Mouse (Mus musculus) hindbrain, embryonic 15.5 days (tissue): Measurements from ENCODE around the gene Olfr635. TPM values are rescaled to one million over a fixed set of nuclear protein-coding genes. Genes with fewer than 3 reads are reported as not detected.
"Not testable (repeated sequence)": the region's sequence is repeated elsewhere in the genome, so short reads cannot be mapped to it uniquely, and the experiment has no call there.

Experiments
- ATAC-seq: fragments of 200-750 bp; cut with Nextera tagmentation; 2 replicates; pipeline ENCODE4 v1.8.0; 2017; ENCODE audit warnings: low read depth, moderate number of reproducible peaks, moderate TSS enrichment; ENCODE audit not compliant: low FRiP score
- H3K27ac ChIP-seq: fragments of 300-500 bp; sonication (generic); replicated peaks from 2 replicates; pipeline ENCODE4 v1.5.1; 2015; ENCODE audit warnings: mild to moderate bottlenecking, inconsistent platforms
- H3K27me3 ChIP-seq: fragments of 300-500 bp; sonication (generic); 2 replicates; pipeline ENCODE4 v1.6.1; 2015; ENCODE audit warnings: control low read depth, inconsistent platforms
- H3K36me3 ChIP-seq: fragments of 300-500 bp; sonication (generic); 2 replicates; pipeline ENCODE4 v1.6.1; 2015; ENCODE audit warnings: control low read depth, inconsistent platforms
- H3K4me1 ChIP-seq: fragments of 300-500 bp; sonication (generic); replicated peaks from 2 replicates; pipeline ENCODE4 v1.6.1; 2015; ENCODE audit warnings: control low read depth, inconsistent platforms
- H3K4me2 ChIP-seq: fragments of 300-500 bp; sonication (generic); 2 replicates; pipeline ENCODE4 v1.6.1; 2015; ENCODE audit warnings: moderate library complexity, mild to moderate bottlenecking, inconsistent platforms
- H3K4me3 ChIP-seq: fragments of 300-500 bp; sonication (generic); 2 replicates; pipeline ENCODE4 v1.5.1; 2015; ENCODE audit warnings: mild to moderate bottlenecking, inconsistent platforms
- H3K9ac ChIP-seq: fragments of 300-500 bp; sonication (generic); 2 replicates; pipeline ENCODE4 v1.6.1; 2015; ENCODE audit warnings: inconsistent platforms
- H3K9me3 ChIP-seq: fragments of 300-500 bp; sonication (generic); 2 replicates; pipeline ENCODE4 v1.6.1; 2016; ENCODE audit warnings: control low read depth, inconsistent platforms
- WGBS: fragments of 180-500 bp; shearing (Covaris S2); methylation state at CpG from one replicate; pipeline ENCODE4 v1.1.7; 2015; 5-methylcytosine and 5-hydroxymethylcytosine counted together
- polyA plus RNA-seq: library from polyadenylated mRNA; unstranded; fragments of >200 nt; fragmentation: Nextera tagmentation; extraction: Ambion mirVana; gene quantifications from 2 replicates; pipeline ENCODE4 v1.2.1, GENCODE M21; 2015

Olfr635 gene
- not detected in 2 replicates for polyA plus RNA-seq

DNA sequence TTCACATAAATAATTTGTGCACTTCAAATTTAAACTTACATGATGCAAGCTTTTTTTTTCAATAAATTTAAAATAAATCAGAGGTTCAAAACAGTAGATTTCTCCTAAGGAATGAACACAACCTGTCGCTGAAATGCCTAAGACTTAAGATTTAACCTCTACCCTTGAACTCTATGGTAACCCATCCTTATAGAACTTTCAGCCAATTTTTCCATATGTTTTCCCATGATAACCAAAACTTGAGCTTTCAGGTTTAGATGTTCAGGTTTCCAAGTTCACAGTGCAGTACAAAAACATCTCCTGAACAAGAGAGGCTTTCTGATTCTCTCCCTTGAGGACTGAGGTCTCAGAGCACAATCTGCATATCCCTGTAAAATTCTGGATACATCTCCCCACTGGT lies at the start of gene Olfr635:
Olfr635 (plus strand) TSS at position 301 of the 400 bp plus-strand sequence.
- ATAC-seq: no peak
- WGBS: 81% methylated on average over 1 of the region's 1 CpGs

DNA sequence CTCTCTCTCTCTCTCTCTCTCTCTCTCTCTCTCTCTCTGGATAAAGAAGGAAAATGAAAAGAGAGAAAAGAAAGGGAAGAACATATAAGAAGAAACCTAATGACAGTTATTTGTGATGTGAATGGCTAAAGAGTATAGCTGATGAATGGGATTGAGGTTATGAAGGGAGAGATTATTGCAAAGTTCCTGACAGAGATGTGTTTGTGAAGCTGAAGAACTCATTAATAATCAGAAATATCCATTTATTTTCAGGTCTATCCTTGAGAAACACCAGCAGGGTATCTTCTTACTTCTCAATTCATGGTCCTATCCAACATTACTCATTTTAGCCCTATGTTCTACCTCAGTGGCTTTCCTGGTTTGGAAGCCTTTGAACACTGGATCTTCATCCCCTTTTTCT lies 42.4 kb upstream of the Olfr635 start, which contains the start of gene Olfr631:
Olfr631 (plus strand) TSS at position 301 of the 400 bp plus-strand sequence.
- no peak for ATAC-seq
- Histone ChIP-seq H3K27ac (no peak within 1 kb of the TSS), H3K4me3 (no peak within 1 kb of the TSS), H3K36me3 (no peaks in the 10 kb centered on the region), H3K27me3 (no peaks in the 10 kb centered on the region), H3K9ac (no peak within 1 kb of the TSS), H3K9me3 (no peaks in the 10 kb centered on the region), H3K4me2 (no peak within 1 kb of the TSS), H3K4me1 (no peaks in the 10 kb centered on the region)

More for the DNA sequence above, at the start of gene Olfr635:
- Histone ChIP-seq H3K4me1 (no peaks in the 10 kb centered on the region), H3K27ac (no peak within 1 kb of the TSS), H3K36me3 (no peaks in the 10 kb centered on the region), H3K4me3 (no peak within 1 kb of the TSS), H3K27me3 (no peaks in the 10 kb centered on the region), H3K4me2 (no peak within 1 kb of the TSS), H3K9me3 (no peaks in the 10 kb centered on the region), H3K9ac (no peak within 1 kb of the TSS)

DNA sequence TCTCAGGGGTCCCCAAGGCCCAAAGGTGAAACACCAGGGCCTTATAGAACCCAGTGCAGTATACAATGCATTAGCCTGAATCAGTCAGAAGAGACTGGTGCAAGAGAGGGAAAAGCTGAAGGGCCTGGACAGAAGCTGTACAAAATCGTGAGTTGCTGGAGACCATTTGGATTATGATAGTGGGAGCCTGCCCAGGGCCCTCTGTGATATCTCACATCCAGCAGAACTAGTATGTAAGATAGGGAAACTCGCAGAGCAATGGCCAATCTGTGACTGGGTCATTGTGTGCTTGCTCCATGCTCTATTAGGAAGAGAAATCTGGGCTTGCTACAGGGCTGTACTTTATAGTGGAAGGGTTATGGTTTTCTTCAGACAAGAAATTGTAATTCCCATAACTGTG lies 36.7 kb upstream of the Olfr635 start, which contains the start of gene Olfr632:
Olfr632 (plus strand) TSS at position 84 of the 400 bp plus-strand sequence.
- Histone ChIP-seq H3K4me3 (no peak within 1 kb of the TSS), H3K36me3 (no peaks in the 10 kb centered on the region), H3K27me3 (no peaks in the 10 kb centered on the region), H3K4me1 (no peaks in the 10 kb centered on the region), H3K9me3 (no peaks in the 10 kb centered on the region), H3K4me2 (no peak within 1 kb of the TSS), H3K27ac (no peak within 1 kb of the TSS), H3K9ac (no peak within 1 kb of the TSS)
- 69% methylated on average over 2 of the region's 2 CpGs for WGBS
- no peak for ATAC-seq

DNA sequence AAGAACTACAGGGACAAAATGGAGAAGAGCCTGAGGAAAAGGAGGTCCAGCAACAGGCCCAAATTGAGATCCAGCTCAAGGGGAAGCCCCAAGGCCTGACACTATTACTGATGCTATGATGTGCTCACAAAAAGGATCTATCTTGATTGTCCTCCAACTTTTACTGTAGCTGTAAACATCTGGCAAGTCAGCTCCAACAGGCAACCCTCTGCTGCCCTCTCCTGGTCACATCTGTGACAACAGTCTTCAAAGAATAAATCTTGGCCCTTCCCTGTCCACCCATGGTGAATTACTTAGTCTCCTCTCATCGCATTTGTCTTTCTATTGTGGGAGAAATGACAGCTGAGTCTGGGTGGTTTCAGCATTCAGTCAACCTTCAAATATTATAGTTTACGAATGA lies 28.2 kb upstream of the Olfr635 start:
- Histone ChIP-seq H3K27me3 (no peaks in the 10 kb centered on the region), H3K36me3 (no peaks in the 10 kb centered on the region), H3K4me3 (no peak overlapping the region), H3K27ac (no peak overlapping the region), H3K9me3 (no peaks in the 10 kb centered on the region), H3K4me1 (no peaks in the 10 kb centered on the region), H3K9ac (no peak overlapping the region), H3K4me2 (no peak overlapping the region)
- ATAC-seq: no peak
- 22% methylated on average over 2 of the region's 2 CpGs for WGBS

DNA sequence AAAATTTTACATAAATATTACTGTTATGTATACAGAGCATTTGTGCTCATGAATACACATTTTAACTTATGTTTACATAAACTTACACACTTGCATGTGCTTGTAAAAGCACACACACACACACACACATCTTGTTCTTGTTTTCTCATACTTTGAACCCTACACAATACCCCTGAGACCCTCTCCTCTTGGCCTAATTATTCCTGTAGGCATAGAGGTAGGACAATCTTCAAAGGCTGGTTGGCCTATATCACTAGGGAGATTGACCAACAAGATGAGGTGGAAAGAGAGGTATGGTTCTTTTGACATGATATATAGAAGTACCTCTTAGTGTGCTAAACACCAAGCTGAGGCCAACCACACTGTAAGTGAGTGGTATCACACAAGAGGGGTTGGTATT lies 26.8 kb upstream of the Olfr635 start, which contains the start of gene Olfr633:
Olfr633 (plus strand) TSS at position 301 of the 400 bp plus-strand sequence.
- Histone ChIP-seq H3K36me3 (no peaks in the 10 kb centered on the region), H3K9ac (no peak within 1 kb of the TSS), H3K4me1 (no peaks in the 10 kb centered on the region), H3K27me3 (no peaks in the 10 kb centered on the region), H3K27ac (no peak within 1 kb of the TSS), H3K9me3 (no peaks in the 10 kb centered on the region), H3K4me2 (no peak within 1 kb of the TSS), H3K4me3 (no peak within 1 kb of the TSS)
- ATAC-seq: no peak

DNA sequence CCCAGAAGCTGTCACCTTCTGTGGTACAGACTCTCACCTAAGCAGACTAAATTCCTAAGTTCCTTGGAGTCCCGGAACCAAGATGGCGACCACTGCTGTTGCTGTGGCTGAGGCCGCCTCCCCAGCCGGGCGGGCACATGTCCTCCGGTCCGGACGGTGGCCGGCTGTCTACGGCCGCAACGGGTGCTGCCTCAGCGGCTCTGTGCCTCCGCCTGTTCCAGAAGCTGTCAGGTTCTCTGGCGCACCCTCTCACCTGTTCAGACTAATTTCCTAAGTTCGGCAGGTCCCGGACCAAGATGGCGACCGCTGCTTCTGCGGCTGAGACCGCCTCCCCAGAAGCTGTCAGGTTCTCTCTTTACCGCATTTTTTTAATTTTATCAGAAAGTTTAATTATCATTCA lies 4.1 kb upstream of the Olfr635 start:
- not testable (repeated sequence) for H3K4me1 ChIP-seq, ATAC-seq
- WGBS: 96% methylated on average over 22 of the region's 22 CpGs

DNA sequence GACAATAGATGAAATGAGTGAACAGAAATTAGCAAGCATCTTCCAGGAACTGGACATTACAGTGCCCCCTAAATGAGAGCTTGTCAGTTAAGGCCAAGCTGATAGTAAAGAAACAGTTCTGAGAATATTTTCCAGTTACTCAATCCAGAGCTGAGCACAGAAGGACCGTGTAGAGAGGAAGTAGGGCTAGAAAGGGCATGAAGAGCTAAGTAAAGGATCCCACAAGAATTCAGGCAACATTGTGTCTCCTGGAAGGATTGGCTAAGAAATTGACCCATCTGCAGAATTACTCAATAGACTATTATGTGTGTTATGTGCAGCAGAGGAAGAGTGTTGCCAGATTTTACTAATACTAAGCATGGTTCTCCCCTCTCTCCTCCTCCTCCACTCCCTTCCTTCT lies 830 bp downstream of the Olfr635 start:
- Histone ChIP-seq H3K4me3 (no peak overlapping the region), H3K27me3 (no peaks in the 10 kb centered on the region), H3K4me1 (no peaks in the 10 kb centered on the region), H3K36me3 (no peaks in the 10 kb centered on the region), H3K27ac (no peak overlapping the region), H3K4me2 (no peak overlapping the region), H3K9me3 (no peaks in the 10 kb centered on the region), H3K9ac (no peak overlapping the region)
- WGBS: 77% methylated on average over 1 of the region's 1 CpGs
- ATAC-seq: no peak

More for the DNA sequence above, 4.1 kb upstream of the Olfr635 start:
- not testable (repeated sequence) for H3K27ac ChIP-seq, H3K9ac ChIP-seq, H3K9me3 ChIP-seq, H3K36me3 ChIP-seq, H3K4me2 ChIP-seq, H3K27me3 ChIP-seq, H3K4me3 ChIP-seq

DNA sequence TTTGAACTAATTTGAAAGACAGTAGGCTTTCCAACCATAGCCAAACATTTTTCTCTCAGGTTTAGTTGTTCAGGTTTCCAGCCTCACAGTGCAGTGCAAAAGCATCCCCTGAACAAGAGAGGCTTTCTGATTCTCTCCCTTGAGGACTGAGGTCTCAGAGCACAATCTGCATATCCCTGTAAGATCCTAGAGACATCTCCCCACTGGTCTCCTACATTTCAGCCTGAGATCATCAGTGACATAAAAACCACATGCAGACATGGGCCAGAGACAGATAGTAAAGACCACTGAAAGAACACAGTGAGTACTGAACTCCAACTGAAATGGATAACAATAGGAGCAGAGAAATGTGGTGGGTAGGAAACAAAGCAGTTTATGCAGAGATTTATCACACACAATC lies 27.5 kb downstream of the Olfr635 start, which contains the start of gene Olfr638:
Olfr638 (plus strand) TSS at position 301 of the 400 bp plus-strand sequence.
- Histone ChIP-seq H3K27ac (no peak within 1 kb of the TSS), H3K9me3 (no peaks in the 10 kb centered on the region), H3K27me3 (no peaks in the 10 kb centered on the region), H3K4me2 (no peak within 1 kb of the TSS), H3K9ac (no peak within 1 kb of the TSS), H3K4me3 (no peak within 1 kb of the TSS), H3K4me1 (no peaks in the 10 kb centered on the region), H3K36me3 (no peaks in the 10 kb centered on the region)
- ATAC-seq: no peak

DNA sequence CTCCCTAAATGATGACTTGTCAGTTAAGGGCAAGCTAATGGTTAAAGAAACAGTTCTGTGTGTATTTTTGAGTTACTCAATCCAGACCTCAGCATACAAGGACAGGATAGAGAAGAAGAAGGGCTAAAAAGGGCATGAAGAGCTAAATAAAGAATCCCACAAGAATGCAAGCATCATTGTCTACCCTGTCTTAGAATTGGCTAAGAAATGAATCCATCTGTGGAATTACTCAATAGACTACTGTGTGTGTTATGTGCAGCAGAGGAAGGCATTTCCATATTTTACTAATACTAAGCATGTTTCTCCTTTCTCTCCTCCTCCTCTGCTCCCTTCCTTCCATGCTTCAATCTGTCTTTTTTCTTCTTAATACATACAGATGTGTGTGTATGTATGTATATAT lies 28.2 kb downstream of the Olfr635 start:
- Histone ChIP-seq H3K36me3 (no peaks in the 10 kb centered on the region), H3K9me3 (no peaks in the 10 kb centered on the region), H3K27ac (no peak overlapping the region), H3K4me3 (no peak overlapping the region), H3K27me3 (no peaks in the 10 kb centered on the region), H3K9ac (no peak overlapping the region), H3K4me1 (no peaks in the 10 kb centered on the region), H3K4me2 (no peak overlapping the region)
- no peak for ATAC-seq

DNA sequence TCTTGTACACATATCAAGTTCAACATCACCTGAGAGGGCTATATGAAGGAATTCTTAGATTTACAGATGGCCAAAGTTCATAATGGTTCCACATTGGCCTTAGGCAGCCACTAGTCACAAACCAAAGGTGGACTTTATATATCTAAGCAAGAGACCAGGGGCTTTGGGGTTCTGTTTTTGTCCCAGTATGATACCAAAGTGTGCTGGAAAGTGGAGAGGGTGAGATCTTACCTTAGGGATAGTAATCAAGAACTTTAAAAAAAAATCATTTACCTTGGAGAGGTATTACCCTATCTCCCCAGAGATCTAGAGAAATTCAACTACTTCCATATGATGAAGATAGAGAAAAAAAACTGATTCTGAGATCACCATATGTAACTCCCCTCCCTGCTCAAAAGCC lies 46.3 kb downstream of the Olfr635 start, which contains the start of gene Olfr639:
Olfr639 (minus strand) TSS at position 101 of the 400 bp plus-strand sequence.
- H3K27me3 ChIP-seq: no peaks in the 10 kb centered on the region
- no peaks in the 10 kb centered on the region for H3K9me3 ChIP-seq
- no peak within 1 kb of the TSS for H3K4me2 ChIP-seq
- no peaks in the 10 kb centered on the region for H3K4me1 ChIP-seq
- no peak within 1 kb of the TSS for H3K9ac ChIP-seq
- no peaks in the 10 kb centered on the region for H3K36me3 ChIP-seq
- ATAC-seq: no peak
- no peak within 1 kb of the TSS for H3K4me3 ChIP-seq
- H3K27ac ChIP-seq: no peak within 1 kb of the TSS

DNA sequence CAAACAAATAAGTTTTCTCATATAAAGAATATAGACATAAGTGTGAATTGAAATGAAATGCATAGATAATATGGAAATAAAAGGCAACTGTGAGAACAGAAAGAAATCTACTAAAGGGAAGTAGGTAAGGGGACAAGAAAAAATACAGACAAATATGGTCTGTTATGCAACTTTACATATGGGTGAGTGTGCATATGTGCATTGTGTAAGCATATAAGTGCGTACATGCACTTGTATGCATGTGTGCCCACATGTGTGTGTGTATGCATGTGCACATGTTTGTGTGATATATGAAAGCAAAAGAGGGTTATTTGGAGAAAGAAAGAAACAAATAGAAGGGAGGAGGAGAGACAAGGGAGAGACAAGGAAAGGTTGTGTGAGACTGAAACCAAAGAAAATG lies 48.0 kb downstream of the Olfr635 start:
- no peaks in the 10 kb centered on the region for H3K9me3 ChIP-seq
- no peak overlapping the region for H3K4me2 ChIP-seq
- WGBS: 91% methylated on average over 1 of the region's 1 CpGs

DNA sequence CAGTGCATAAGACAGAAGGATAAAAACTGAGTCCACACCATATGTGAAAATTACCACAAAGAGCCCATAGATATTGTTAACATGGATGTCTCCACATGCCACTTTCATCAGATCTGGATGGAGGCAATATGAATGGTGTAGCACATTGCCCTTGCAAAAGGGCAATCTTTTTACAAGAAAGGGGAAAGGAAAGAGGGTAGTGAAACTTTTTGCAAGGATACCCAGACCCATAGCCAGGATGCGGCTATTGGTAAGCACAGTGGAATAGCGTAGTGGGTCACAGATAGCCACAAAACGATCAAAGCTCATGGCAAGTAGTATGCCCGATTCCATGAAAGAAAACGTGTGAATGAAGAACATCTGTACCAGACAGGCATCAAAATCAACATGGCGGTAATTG lies 50.7 kb downstream of the Olfr635 start:
- H3K27me3 ChIP-seq: no peaks in the 10 kb centered on the region
- H3K4me3 ChIP-seq: no peak overlapping the region
- no peaks in the 10 kb centered on the region for H3K36me3 ChIP-seq
- H3K27ac ChIP-seq: no peak overlapping the region
- H3K4me1 ChIP-seq: no peaks in the 10 kb centered on the region
- no peak overlapping the region for H3K9ac ChIP-seq
- WGBS: 94% methylated on average over 6 of the region's 6 CpGs
- no peaks in the 10 kb centered on the region for H3K9me3 ChIP-seq
- ATAC-seq: no peak
- H3K4me2 ChIP-seq: no peak overlapping the region

More for the DNA sequence above, 48.0 kb downstream of the Olfr635 start:
- H3K27ac ChIP-seq: no peak overlapping the region
- H3K36me3 ChIP-seq: no peaks in the 10 kb centered on the region
- no peak for ATAC-seq
- H3K9ac ChIP-seq: no peak overlapping the region
- H3K27me3 ChIP-seq: no peaks in the 10 kb centered on the region
- no peak overlapping the region for H3K4me3 ChIP-seq
- no peaks in the 10 kb centered on the region for H3K4me1 ChIP-seq

DNA sequence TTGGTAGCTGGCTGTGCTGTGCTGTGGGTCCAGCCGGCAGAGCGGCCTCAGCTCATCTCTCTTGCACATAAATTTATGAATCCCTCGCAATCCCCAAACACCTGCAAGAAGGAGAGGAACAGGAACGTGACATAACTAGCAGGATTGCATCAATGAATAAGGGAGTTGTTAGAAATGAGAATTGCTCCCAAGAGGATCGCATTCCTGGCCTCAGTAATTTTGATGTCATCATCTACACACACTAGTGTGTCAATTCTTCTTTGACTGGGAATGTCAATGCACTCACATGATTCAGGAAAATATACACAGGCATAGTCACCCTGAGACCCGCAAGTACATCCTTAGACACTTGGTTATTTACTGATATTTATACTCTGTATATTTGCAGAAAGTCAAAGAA lies 54.5 kb downstream of the Olfr635 start, which contains the start of gene Olfr640:
Olfr640 (minus strand) TSS at position 101 of the 400 bp plus-strand sequence.
- ATAC-seq: no peak
- H3K9me3 ChIP-seq: no peaks in the 10 kb centered on the region
- H3K9ac ChIP-seq: no peak within 1 kb of the TSS
- H3K4me1 ChIP-seq: no peaks in the 10 kb centered on the region
- no peaks in the 10 kb centered on the region for H3K36me3 ChIP-seq
- no peak within 1 kb of the TSS for H3K4me2 ChIP-seq
- WGBS: 79% methylated on average over 6 of the region's 6 CpGs
- H3K27me3 ChIP-seq: no peaks in the 10 kb centered on the region
- no peak within 1 kb of the TSS for H3K27ac ChIP-seq
- no peak within 1 kb of the TSS for H3K4me3 ChIP-seq
